Mouse (Mus musculus): ENCODE data around the gene Erich3. TPM values are rescaled to one million over a fixed set of nuclear protein-coding genes. Genes with fewer than 3 reads are reported as not detected.

The Erich3 gene
- polyA plus RNA-seq, 2 experiments = 0.01 TPM; not detected in 1

- 55% methylated on average over 4 of the region's 4 CpGs for WGBS (ENCODE audit: insufficient replicate concordance)
- Histone ChIP-seq H3K9me3 (ENCODE audit: control insufficient read depth, low read length) (no peaks in the 10 kb centered on the region), H3K9ac (replicated peaks) (no peak overlapping the region), H3K27ac (no peak overlapping the region), H3K4me3 (ENCODE audit: insufficient read depth in 1 of 2, low read depth in 2 of 2, low read length in 2 of 2) (no peak overlapping the region), H3K27me3 (ENCODE audit: control insufficient read depth, insufficient read depth, low read length) (no peaks in the 10 kb centered on the region), H3K4me1 (replicated peaks; ENCODE audit: control insufficient read depth in 2 of 2, insufficient read depth in 2 of 2, low read length in 1 of 2) (no peaks in the 10 kb centered on the region), H3K4me2 (ENCODE audit: low read depth) (no peak overlapping the region), H3K36me3 (replicated peaks; ENCODE audit: control insufficient read depth, insufficient read depth, low read depth) (no peaks in the 10 kb centered on the region)
- TF ChIP-seq CTCF (IDR thresholded peaks at IDR 0.05; ENCODE audit: low read depth) (no peak), EP300 (IDR thresholded peaks at IDR 0.05; ENCODE audit: low read depth) (no peak)
- ATAC-seq (ENCODE audit: insufficient read depth) (no peak), DNase-seq (ENCODE audit: low read depth in 3 of 3, low spot score in 3 of 3) (no peak)
These were observed 129.9 kb downstream of the Erich3 start for GRCm38 (mm10) chr3:154793571-154793970.

DNA sequence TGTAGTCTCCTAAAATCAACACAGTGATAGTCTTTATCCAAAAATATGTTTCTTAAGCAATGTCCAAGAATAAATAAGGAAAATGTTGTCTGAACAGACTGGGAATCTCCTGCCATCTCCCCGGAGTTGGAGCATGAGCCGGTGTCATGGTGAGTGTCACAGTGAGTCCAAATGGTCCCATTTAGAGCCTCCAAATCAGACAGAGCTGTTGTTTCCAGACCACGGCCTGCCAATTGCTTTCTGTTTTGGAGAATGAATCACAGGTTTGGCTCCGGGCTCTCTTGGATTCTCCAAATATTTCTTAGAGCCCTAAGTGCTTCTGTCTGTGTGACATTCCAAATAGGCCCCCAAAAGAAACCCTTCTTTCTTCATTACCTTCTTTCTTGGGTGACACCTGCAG lies 135.1 kb downstream of the Erich3 start:
- H3K4me3 ChIP-seq (ENCODE audit: insufficient read depth in 1 of 2, low read depth in 2 of 2, low read length in 2 of 2) = no peak overlapping the region
- no peaks in the 10 kb centered on the region for H3K9me3 ChIP-seq (ENCODE audit: control insufficient read depth, low read length)
- ATAC-seq (ENCODE audit: insufficient read depth) = no peak
- WGBS (ENCODE audit: insufficient replicate concordance) = 69% methylated on average over 4 of the region's 4 CpGs
- no peaks in the 10 kb centered on the region for H3K27me3 ChIP-seq (ENCODE audit: control insufficient read depth, insufficient read depth, low read length)
- H3K27ac ChIP-seq = no peak overlapping the region
- no peak overlapping the region for H3K9ac ChIP-seq (replicated peaks)
- H3K4me2 ChIP-seq (ENCODE audit: low read depth) = no peak overlapping the region
- no peaks in the 10 kb centered on the region for H3K4me1 ChIP-seq (replicated peaks; ENCODE audit: control insufficient read depth in 2 of 2, insufficient read depth in 2 of 2, low read length in 1 of 2)
- no peaks in the 10 kb centered on the region for H3K36me3 ChIP-seq (replicated peaks; ENCODE audit: control insufficient read depth, insufficient read depth, low read depth)
- no peak for TF ChIP-seq CTCF (IDR thresholded peaks at IDR 0.05; ENCODE audit: low read depth)
- no peak for TF ChIP-seq EP300 (IDR thresholded peaks at IDR 0.05; ENCODE audit: low read depth)
- no peak for DNase-seq (ENCODE audit: low read depth in 3 of 3, low spot score in 3 of 3)

GRCm38 (mm10) chr3:154800454-154800853 lies 136.8 kb downstream of the Erich3 start:
- Histone ChIP-seq H3K27me3 (ENCODE audit: control insufficient read depth, insufficient read depth, low read length) (no peaks in the 10 kb centered on the region), H3K4me3 (ENCODE audit: insufficient read depth in 1 of 2, low read depth in 2 of 2, low read length in 2 of 2) (no peak overlapping the region), H3K4me1 (replicated peaks; ENCODE audit: control insufficient read depth in 2 of 2, insufficient read depth in 2 of 2, low read length in 1 of 2) (no peaks in the 10 kb centered on the region), H3K9me3 (ENCODE audit: control insufficient read depth, low read length) (no peaks in the 10 kb centered on the region), H3K27ac (no peak overlapping the region), H3K36me3 (replicated peaks; ENCODE audit: control insufficient read depth, insufficient read depth, low read depth) (no peaks in the 10 kb centered on the region), H3K4me2 (ENCODE audit: low read depth) (no peak overlapping the region), H3K9ac (replicated peaks) (no peak overlapping the region)
- no peak for ATAC-seq (ENCODE audit: insufficient read depth)
- TF ChIP-seq CTCF (IDR thresholded peaks at IDR 0.05; ENCODE audit: low read depth) (no peak), EP300 (IDR thresholded peaks at IDR 0.05; ENCODE audit: low read depth) (no peak)
- WGBS (ENCODE audit: insufficient replicate concordance) = 74% methylated on average over 8 of the region's 8 CpGs
- no peak for DNase-seq (ENCODE audit: low read depth in 3 of 3, low spot score in 3 of 3)

GRCm38 (mm10) chr3:154800888-154801429 lies 137.3 kb downstream of the Erich3 start:
- H3K27ac ChIP-seq = no peak overlapping the region
- ATAC-seq (ENCODE audit: insufficient read depth) (no peak), DNase-seq (ENCODE audit: low read depth in 3 of 3, low spot score in 3 of 3) (no peak)
- no peaks in the 10 kb centered on the region for H3K9me3 ChIP-seq (ENCODE audit: control insufficient read depth, low read length)
- H3K4me3 ChIP-seq (ENCODE audit: insufficient read depth in 1 of 2, low read depth in 2 of 2, low read length in 2 of 2) = no peak overlapping the region
- WGBS (ENCODE audit: insufficient replicate concordance) = 61% methylated on average over 8 of the region's 8 CpGs
- H3K4me1 ChIP-seq (replicated peaks; ENCODE audit: control insufficient read depth in 2 of 2, insufficient read depth in 2 of 2, low read length in 1 of 2) = no peaks in the 10 kb centered on the region
- no peaks in the 10 kb centered on the region for H3K36me3 ChIP-seq (replicated peaks; ENCODE audit: control insufficient read depth, insufficient read depth, low read depth)
- no peak overlapping the region for H3K4me2 ChIP-seq (ENCODE audit: low read depth)
- no peaks in the 10 kb centered on the region for H3K27me3 ChIP-seq (ENCODE audit: control insufficient read depth, insufficient read depth, low read length)
- TF ChIP-seq CTCF (IDR thresholded peaks at IDR 0.05; ENCODE audit: low read depth) (no peak), EP300 (IDR thresholded peaks at IDR 0.05; ENCODE audit: low read depth) (no peak)
- no peak overlapping the region for H3K9ac ChIP-seq (replicated peaks)

DNA sequence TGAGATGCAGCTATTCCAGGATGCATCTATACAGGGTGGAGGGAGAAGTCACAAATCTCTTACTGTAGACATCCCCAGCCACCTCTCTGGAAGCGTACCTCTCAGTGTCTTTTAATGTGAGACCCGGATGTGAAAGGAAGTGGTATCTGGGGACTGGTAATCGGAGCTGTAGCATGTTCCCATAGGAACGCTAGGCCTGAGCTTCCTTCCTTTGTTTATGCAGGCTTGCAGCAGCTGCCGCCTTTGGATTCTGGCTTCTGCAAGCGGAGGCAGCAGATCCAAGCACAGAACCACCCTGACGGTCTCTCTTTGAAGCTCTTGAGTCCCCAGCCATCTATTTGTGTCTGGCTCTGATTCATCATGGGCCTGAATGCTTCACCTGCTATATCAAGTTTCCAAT lies 143.0 kb downstream of the Erich3 start:
- Histone ChIP-seq H3K4me1 (replicated peaks; ENCODE audit: control insufficient read depth in 2 of 2, insufficient read depth in 2 of 2, low read length in 1 of 2) (no peaks in the 10 kb centered on the region), H3K27ac (no peak overlapping the region), H3K4me2 (ENCODE audit: low read depth) (no peak overlapping the region), H3K9me3 (ENCODE audit: control insufficient read depth, low read length) (no peaks in the 10 kb centered on the region), H3K4me3 (ENCODE audit: insufficient read depth in 1 of 2, low read depth in 2 of 2, low read length in 2 of 2) (no peak overlapping the region), H3K27me3 (ENCODE audit: control insufficient read depth, insufficient read depth, low read length) (no peaks in the 10 kb centered on the region), H3K36me3 (replicated peaks; ENCODE audit: control insufficient read depth, insufficient read depth, low read depth) (no peaks in the 10 kb centered on the region), H3K9ac (replicated peaks) (no peak overlapping the region)
- DNase-seq (ENCODE audit: low read depth in 3 of 3, low spot score in 3 of 3) (no peak), ATAC-seq (ENCODE audit: insufficient read depth) (no peak)
- TF ChIP-seq EP300 (IDR thresholded peaks at IDR 0.05; ENCODE audit: low read depth) = no peak
- TF ChIP-seq CTCF (IDR thresholded peaks at IDR 0.05; ENCODE audit: low read depth) = no peak
- 17% methylated on average over 7 of the region's 7 CpGs for WGBS (ENCODE audit: insufficient replicate concordance)

Measured in liver, embryonic 14.5 days (tissue).